Mouse (Mus musculus) limb, embryonic 14.5 days (tissue): ENCODE results near the gene Ddias. TPM values are rescaled to one million over a fixed set of nuclear protein-coding genes. Genes with fewer than 3 reads are reported as not detected.

Source experiments
- ATAC-seq: fragments of 200-750 bp; cut with Nextera tagmentation; 2 replicates; pipeline ENCODE4 v1.8.0; 2017; ENCODE audit warnings: low read depth, moderate number of reproducible peaks, moderate TSS enrichment; ENCODE audit not compliant: low FRiP score
- DNase-seq: peaks from one replicate; pipeline ENCODE4 v3.0.0-alpha.2; 2015; ENCODE audit warnings: low spot score
- H3K27ac ChIP-seq: fragments of 300-500 bp; sonication (generic); replicated peaks from 2 replicates; pipeline ENCODE4 v1.5.1; 2014; ENCODE audit warnings: low read depth, mild to moderate bottlenecking, low read length, moderate library complexity, mixed read lengths
- H3K27me3 ChIP-seq: fragments of 300-500 bp; sonication (generic); 2 replicates; pipeline ENCODE4 v1.6.1; 2014; ENCODE audit warnings: low read length, mixed read lengths; ENCODE audit not compliant: control insufficient read depth, insufficient read depth
- H3K36me3 ChIP-seq: fragments of 300-500 bp; sonication (generic); 2 replicates; pipeline ENCODE4 v1.6.1; 2014; ENCODE audit warnings: mild to moderate bottlenecking, low read length, moderate library complexity, mixed read lengths; ENCODE audit not compliant: control insufficient read depth, insufficient read depth
- H3K4me1 ChIP-seq: fragments of 300-500 bp; sonication (generic); 2 replicates; pipeline ENCODE4 v1.6.1; 2014; ENCODE audit warnings: antibody characterized with exemption, low read length, mixed read lengths; ENCODE audit not compliant: control insufficient read depth, insufficient read depth
- H3K4me2 ChIP-seq: fragments of 300-500 bp; sonication (generic); replicated peaks from 2 replicates; pipeline ENCODE4 v1.6.1; 2014; ENCODE audit warnings: low read depth, mild to moderate bottlenecking, low read length, moderate library complexity; ENCODE audit not compliant: severe bottlenecking
- H3K4me3 ChIP-seq: fragments of 300-500 bp; sonication (generic); replicated peaks from 2 replicates; pipeline ENCODE4 v1.5.1; 2014; ENCODE audit warnings: low read length
- H3K9ac ChIP-seq: fragments of 300-500 bp; sonication (generic); 2 replicates; pipeline ENCODE4 v1.6.1; 2014; ENCODE audit warnings: mild to moderate bottlenecking, low read depth, low read length, moderate library complexity; ENCODE audit not compliant: severe bottlenecking
- H3K9me3 ChIP-seq: fragments of 300-500 bp; sonication (generic); 2 replicates; pipeline ENCODE4 v1.6.1; 2016; ENCODE audit warnings: low read length; ENCODE audit not compliant: control insufficient read depth
- POLR2A ChIP-seq: fragments of 200-500 bp; IDR thresholded peaks from 2 replicates; pipeline ENCODE4 v1.8.0; 2012; ENCODE audit warnings: inconsistent platforms, mild to moderate bottlenecking, moderate library complexity, borderline replicate concordance; ENCODE audit not compliant: insufficient read depth, insufficient read length; ENCODE audit errors: extremely low read depth
- WGBS: fragments of 180-500 bp; shearing (Covaris S2); extraction: QIAGEN DNeasy Blood & Tissue Kit; methylation state at CpG from one replicate; pipeline ENCODE4 v1.1.7; 2014; 5-methylcytosine and 5-hydroxymethylcytosine counted together
- polyA plus RNA-seq, 2 experiments: library from polyadenylated mRNA; depleted of rRNA in 1 of 2; stranded (reverse) in 1 of 2; unstranded in 1 of 2; fragments of >200 nt; fragmentation: Nextera tagmentation in 1 of 2; extraction: Ambion mirVana in 1 of 2; gene quantifications; 2 replicates each; pipeline versions ENCODE4 v1.2.1 to v1.2.3; 2012 to 2014

The Ddias gene
- polyA plus RNA-seq, 2 experiments: 4.4 to 11.5 TPM

GRCm38 (mm10) chr7:92848246-92848645, 25.8 kb downstream of the Ddias start:
- no peaks in the 10 kb centered on the region for H3K9me3 ChIP-seq
- 84% methylated on average over 3 of the region's 3 CpGs for WGBS
- no peak for TF ChIP-seq POLR2A
- ATAC-seq (no peak), DNase-seq (no peak)
- H3K9ac ChIP-seq: no peak overlapping the region
- H3K27ac ChIP-seq: no peak overlapping the region
- no peaks in the 10 kb centered on the region for H3K36me3 ChIP-seq
- no peaks in the 10 kb centered on the region for H3K27me3 ChIP-seq
- H3K4me3 ChIP-seq: no peak overlapping the region
- no peaks in the 10 kb centered on the region for H3K4me1 ChIP-seq
- no peak overlapping the region for H3K4me2 ChIP-seq

GRCm38 (mm10) chr7:92842254-92842653, 31.8 kb downstream of the Ddias start:
- Histone ChIP-seq H3K9ac (no peak overlapping the region), H3K4me1 (no peaks in the 10 kb centered on the region), H3K9me3 (no peaks in the 10 kb centered on the region), H3K27me3 (no peaks in the 10 kb centered on the region), H3K4me3 (no peak overlapping the region), H3K4me2 (no peak overlapping the region), H3K27ac (no peak overlapping the region), H3K36me3 (no peaks in the 10 kb centered on the region)
- no peak for DNase-seq
- WGBS: 85% methylated on average over 2 of the region's 2 CpGs
- no peak for ATAC-seq
- no peak for TF ChIP-seq POLR2A

- 62% methylated on average over 3 of the region's 3 CpGs for WGBS
- Histone ChIP-seq H3K4me1 (no peaks in the 10 kb centered on the region), H3K9ac (no peak overlapping the region), H3K27ac (no peak overlapping the region), H3K4me2 (no peak overlapping the region), H3K4me3 (no peak overlapping the region), H3K9me3 (no peaks in the 10 kb centered on the region), H3K27me3 (no peaks in the 10 kb centered on the region), H3K36me3 (peaks cover 3% of the 10 kb centered on the region; the same call in 1 of the 2 replicates)
- ATAC-seq: no peak
- no peak for TF ChIP-seq POLR2A
- no peak for DNase-seq
Observed at GRCm38 (mm10) chr7:92837907-92838306, 36.1 kb downstream of the Ddias start.

- WGBS: 78% methylated on average over 11 of the region's 11 CpGs
- H3K4me1 ChIP-seq: no peaks in the 10 kb centered on the region
- ATAC-seq (no peak), DNase-seq (no peak)
- no peak overlapping the region for H3K27ac ChIP-seq
- TF ChIP-seq POLR2A: no peak
- H3K4me2 ChIP-seq: no peak overlapping the region
- peaks cover 3% of the 10 kb centered on the region; the same call in 1 of the 2 replicates for H3K36me3 ChIP-seq
- no peak overlapping the region for H3K9ac ChIP-seq
- H3K4me3 ChIP-seq: no peak overlapping the region
- no peaks in the 10 kb centered on the region for H3K27me3 ChIP-seq
- H3K9me3 ChIP-seq: no peaks in the 10 kb centered on the region
Observed at GRCm38 (mm10) chr7:92837226-92837625, 36.8 kb downstream of the Ddias start.

- H3K9ac ChIP-seq: no peak overlapping the region
- no peaks in the 10 kb centered on the region for H3K4me1 ChIP-seq
- H3K9me3 ChIP-seq: no peaks in the 10 kb centered on the region
- no peak for TF ChIP-seq POLR2A
- no peak for ATAC-seq
- H3K27me3 ChIP-seq: no peaks in the 10 kb centered on the region
- H3K4me2 ChIP-seq: no peak overlapping the region
- 80% methylated on average over 3 of the region's 3 CpGs for WGBS
- DNase-seq: no peak
- H3K4me3 ChIP-seq: no peak overlapping the region
- no peak overlapping the region for H3K27ac ChIP-seq
- peaks cover 3% of the 10 kb centered on the region; the same call in 1 of the 2 replicates for H3K36me3 ChIP-seq
Observed at GRCm38 (mm10) chr7:92836447-92836846, 37.6 kb downstream of the Ddias start.

- Histone ChIP-seq H3K4me1 (no peaks in the 10 kb centered on the region), H3K36me3 (peaks cover 3% of the 10 kb centered on the region; the same call in 1 of the 2 replicates), H3K4me2 (no peak overlapping the region), H3K27me3 (no peaks in the 10 kb centered on the region), H3K9me3 (no peaks in the 10 kb centered on the region), H3K9ac (no peak overlapping the region), H3K4me3 (no peak overlapping the region), H3K27ac (no peak overlapping the region)
- TF ChIP-seq POLR2A: no peak
- no peak for ATAC-seq
- 90% methylated on average over 2 of the region's 2 CpGs for WGBS
- no peak for DNase-seq
Observed at GRCm38 (mm10) chr7:92834391-92834790, 39.7 kb downstream of the Ddias start.
